Mouse (Mus musculus) C2C12 (cell line): ENCODE measurements at regions not wholly inside any gene's neighbourhood (a gene's known extent, or its start where the extent isn't known, plus 50 kb on each side); places are given as distances from the start of the nearest gene placed in this dataset.

ENCODE experiments used
- CEBPB ChIP-seq: IDR thresholded peaks from one replicate; pipeline ENCODE4 v1.6.1; 2011; ENCODE audit warnings: low read depth, mild to moderate bottlenecking, control low read depth, moderate library complexity
- CTCF ChIP-seq: IDR thresholded peaks from one replicate; pipeline ENCODE4 v1.5.1; 2011; ENCODE audit not compliant: control insufficient read depth, insufficient read depth, insufficient read length
- MAX ChIP-seq: IDR thresholded peaks from one replicate; pipeline ENCODE4 v1.6.1; 2011; ENCODE audit warnings: mild to moderate bottlenecking, control low read depth
- USF1 ChIP-seq: IDR thresholded peaks from one replicate; pipeline ENCODE4 v1.6.1; 2011; ENCODE audit warnings: low read depth, mild to moderate bottlenecking, control low read depth, moderate library complexity

- TF ChIP-seq CTCF (no peak), CEBPB (no peak), MAX (no peak), USF1 (no peak)
Measured at GRCm38 (mm10) chr1:144078972-144079371, 75.0 kb upstream of the Rgs2 start.
